Mouse (Mus musculus) liver, embryonic 14.5 days (tissue): ENCODE measurements at regions not wholly inside any gene's neighbourhood (a gene's known extent, or its start where the extent isn't known, plus 50 kb on each side); places are given as distances from the start of the nearest gene placed in this dataset.

Experiments used
- ATAC-seq: fragments of 200-750 bp; cut with Nextera tagmentation; 2 replicates; pipeline ENCODE4 v1.8.0; 2017; ENCODE audit warnings: moderate number of reproducible peaks, mild to moderate bottlenecking, moderate library complexity; ENCODE audit not compliant: insufficient read depth
- DNase-seq, 3 experiments: peaks; one replicate each; pipeline ENCODE4 v3.0.0-alpha.2; 2012 to 2013; ENCODE audit warnings: low read depth in 3 of 3, low spot score in 3 of 3
- H3K27ac ChIP-seq: fragments of 300-500 bp; sonication (generic); 2 replicates; pipeline ENCODE4 v1.5.1; 2014; ENCODE audit warnings: moderate library complexity, mild to moderate bottlenecking, control low read depth, inconsistent platforms
- H3K27me3 ChIP-seq: fragments of 300-500 bp; sonication (generic); 2 replicates; pipeline ENCODE4 v1.6.1; 2014; ENCODE audit warnings: mild to moderate bottlenecking, low read length, moderate library complexity; ENCODE audit not compliant: control insufficient read depth, insufficient read depth
- H3K36me3 ChIP-seq: fragments of 300-500 bp; sonication (generic); replicated peaks from 2 replicates; pipeline ENCODE4 v1.6.1; 2014; ENCODE audit warnings: low read depth; ENCODE audit not compliant: control insufficient read depth, insufficient read depth
- H3K4me1 ChIP-seq, 2 experiments: fragments of 200-500 bp in 1 of 2; fragments of 300-500 bp in 1 of 2; sonication (generic) in 1 of 2; replicated peaks; 2 replicates each; pipeline ENCODE4 v1.6.1; 2012 to 2014; ENCODE audit warnings: antibody characterized with exemption in 1 of 2, inconsistent platforms in 1 of 2, low read length in 1 of 2; ENCODE audit not compliant: control insufficient read depth in 2 of 2, insufficient read depth in 2 of 2
- H3K4me2 ChIP-seq: fragments of 300-500 bp; sonication (generic); 2 replicates; pipeline ENCODE4 v1.6.1; 2014; ENCODE audit warnings: low read depth, mild to moderate bottlenecking, control low read depth, moderate library complexity
- H3K4me3 ChIP-seq, 2 experiments: fragments of 200-500 bp in 1 of 2; fragments of 300-500 bp in 1 of 2; sonication (generic) in 1 of 2; 2 replicates each; pipeline ENCODE4 v1.5.1; 2012 to 2014; ENCODE audit warnings: low read depth in 2 of 2, low read length in 2 of 2, mild to moderate bottlenecking in 2 of 2, control low read depth in 1 of 2, inconsistent platforms in 1 of 2, moderate library complexity in 1 of 2; ENCODE audit not compliant: insufficient read depth in 1 of 2
- H3K9ac ChIP-seq: fragments of 300-500 bp; sonication (generic); replicated peaks from 2 replicates; pipeline ENCODE4 v1.6.1; 2014; ENCODE audit warnings: mild to moderate bottlenecking, control low read depth, moderate library complexity
- H3K9me3 ChIP-seq: fragments of 300-500 bp; sonication (generic); 2 replicates; pipeline ENCODE4 v1.6.1; 2016; ENCODE audit warnings: low read length, mixed read lengths; ENCODE audit not compliant: control insufficient read depth
- CTCF ChIP-seq: IDR thresholded peaks from 2 replicates; pipeline ENCODE4 v1.5.1; 2016; ENCODE audit warnings: antibody characterized with exemption, low read depth, control low read depth
- EP300 ChIP-seq: IDR thresholded peaks from 2 replicates; pipeline ENCODE4 v1.6.1; 2016; ENCODE audit warnings: antibody characterized with exemption, low read depth
- WGBS: fragments of 180-500 bp; shearing (Covaris S2); extraction: QIAGEN DNeasy Blood & Tissue Kit; methylation state at CpG from one replicate; pipeline ENCODE4 v1.1.7; 2014; ENCODE audit not compliant: insufficient replicate concordance; 5-methylcytosine and 5-hydroxymethylcytosine counted together

DNA sequence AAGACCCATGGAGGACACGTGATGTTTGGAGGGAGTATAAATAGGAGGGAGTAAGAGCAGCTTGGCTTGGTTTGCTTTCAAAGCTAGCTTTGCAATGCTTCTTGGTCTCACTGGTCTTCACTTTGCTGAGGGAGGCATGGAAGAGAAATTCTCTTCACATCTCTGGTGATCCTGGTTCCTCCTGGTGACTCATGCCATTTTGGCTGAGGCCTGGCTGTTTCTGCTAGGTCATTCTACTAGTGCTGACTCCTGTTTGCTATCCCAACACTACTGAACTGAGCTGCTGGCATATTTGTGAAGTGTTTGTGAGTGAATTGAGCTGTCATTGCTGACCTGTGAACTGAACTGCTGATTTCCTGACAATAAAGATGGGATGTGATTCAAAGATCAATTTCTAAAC lies 288.3 kb upstream of the Mctp2 start:
- Histone ChIP-seq H3K4me2 (no peak overlapping the region), H3K9ac (no peak overlapping the region), H3K27me3 (no peaks in the 10 kb centered on the region), H3K4me3 (no peak overlapping the region), H3K4me1 (no peaks in the 10 kb centered on the region), H3K27ac (no peak overlapping the region), H3K36me3 (no peaks in the 10 kb centered on the region), H3K9me3 (no peaks in the 10 kb centered on the region)
- DNase-seq (no peak), ATAC-seq (no peak)
- 64% methylated on average over 1 of the region's 1 CpGs for WGBS
- TF ChIP-seq CTCF (no peak), EP300 (no peak)

DNA sequence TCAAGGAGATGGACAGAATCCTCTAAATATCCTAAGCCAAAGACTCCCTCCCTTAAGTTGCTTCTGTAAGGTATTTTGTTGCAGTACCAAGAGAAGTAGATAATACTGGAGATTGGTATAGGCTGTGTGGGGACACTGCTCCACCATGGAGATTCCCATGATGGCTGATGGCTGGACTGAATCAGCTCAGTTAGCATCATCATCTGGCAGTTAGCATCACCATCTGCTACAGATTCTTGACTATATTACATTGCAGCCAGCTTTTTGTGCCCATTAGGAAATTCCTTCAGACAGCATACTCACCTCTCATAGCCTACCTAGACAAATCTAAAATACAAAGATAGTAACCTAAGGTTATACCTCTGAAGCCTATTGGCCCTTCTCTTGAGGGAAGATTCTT lies 290.6 kb upstream of the Mctp2 start:
- no peaks in the 10 kb centered on the region for H3K36me3 ChIP-seq
- H3K4me2 ChIP-seq, result no peak overlapping the region
- DNase-seq (no peak), ATAC-seq (no peak)
- H3K27me3 ChIP-seq, result no peaks in the 10 kb centered on the region
- H3K9me3 ChIP-seq, result no peaks in the 10 kb centered on the region
- no peak overlapping the region for H3K9ac ChIP-seq
- TF ChIP-seq CTCF (no peak), EP300 (no peak)
- no peak overlapping the region for H3K27ac ChIP-seq
- no peak overlapping the region for H3K4me3 ChIP-seq
- H3K4me1 ChIP-seq, result no peaks in the 10 kb centered on the region

- Histone ChIP-seq H3K27me3 (no peaks in the 10 kb centered on the region), H3K9ac (no peak overlapping the region), H3K36me3 (no peaks in the 10 kb centered on the region), H3K4me1 (no peaks in the 10 kb centered on the region), H3K27ac (no peak overlapping the region), H3K9me3 (no peaks in the 10 kb centered on the region), H3K4me2 (no peak overlapping the region), H3K4me3 (no peak overlapping the region)
- no peak for TF ChIP-seq CTCF
- no peak for TF ChIP-seq EP300
- DNase-seq, result no peak
- no peak for ATAC-seq
- 69% methylated on average over 8 of the region's 8 CpGs for WGBS
Measured at GRCm38 (mm10) chr7:72601933-72602332, 295.5 kb upstream of the Mctp2 start.

DNA sequence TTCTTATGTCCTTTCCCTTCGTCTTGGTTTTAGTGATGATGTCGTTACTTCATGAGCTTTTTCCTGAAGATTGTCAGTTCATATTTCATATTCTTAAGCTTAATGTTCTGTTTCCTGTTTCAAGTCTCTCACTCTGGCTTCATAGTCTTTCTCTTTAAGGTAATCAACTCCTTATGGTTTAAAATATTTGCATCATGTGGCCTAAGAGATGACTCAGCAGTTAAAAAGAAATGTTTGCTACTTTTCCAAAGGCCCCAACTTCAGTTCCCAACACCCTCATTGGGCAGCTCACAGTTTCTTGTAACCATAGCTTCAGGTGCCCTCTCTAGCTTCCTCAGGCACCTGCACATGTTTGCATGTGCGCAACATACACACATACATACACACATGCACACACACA lies 303.4 kb upstream of the Mctp2 start:
- TF ChIP-seq CTCF (no peak), EP300 (no peak)
- ATAC-seq (no peak), DNase-seq (no peak)
- WGBS, result 69% methylated on average over 3 of the region's 3 CpGs
- H3K36me3 ChIP-seq, result no peaks in the 10 kb centered on the region
- H3K27me3 ChIP-seq, result no peaks in the 10 kb centered on the region
- no peak overlapping the region for H3K4me2 ChIP-seq
- no peak overlapping the region for H3K27ac ChIP-seq
- no peak overlapping the region for H3K4me3 ChIP-seq
- no peaks in the 10 kb centered on the region for H3K4me1 ChIP-seq
- H3K9me3 ChIP-seq, result no peaks in the 10 kb centered on the region
- no peak overlapping the region for H3K9ac ChIP-seq

DNA sequence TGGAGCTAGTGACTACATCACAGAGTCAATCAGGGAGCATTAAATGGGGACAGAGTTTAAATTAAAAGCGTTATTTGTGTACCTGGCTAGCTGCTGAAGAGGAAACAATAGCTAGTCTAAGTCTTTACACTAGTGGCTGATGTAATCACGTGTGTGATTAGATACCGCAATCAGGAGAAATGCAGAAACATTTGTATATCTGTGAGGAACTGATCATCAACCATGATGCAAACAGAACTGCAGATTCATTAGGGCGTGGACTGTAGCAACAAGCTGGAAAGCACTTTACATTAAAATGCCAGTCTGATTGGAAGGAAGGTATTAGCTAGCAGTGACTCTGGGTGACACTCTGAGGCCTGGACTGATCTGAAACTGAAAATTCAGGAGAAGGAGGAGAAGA lies 308.8 kb upstream of the Mctp2 start:
- H3K27me3 ChIP-seq, result no peaks in the 10 kb centered on the region
- H3K27ac ChIP-seq, result no peak overlapping the region
- H3K9ac ChIP-seq, result no peak overlapping the region
- no peak overlapping the region for H3K4me3 ChIP-seq
- DNase-seq (no peak), ATAC-seq (no peak)
- no peaks in the 10 kb centered on the region for H3K4me1 ChIP-seq
- 50% methylated on average over 4 of the region's 4 CpGs for WGBS
- H3K4me2 ChIP-seq, result no peak overlapping the region
- no peaks in the 10 kb centered on the region for H3K36me3 ChIP-seq
- no peaks in the 10 kb centered on the region for H3K9me3 ChIP-seq
- TF ChIP-seq EP300 (no peak), CTCF (no peak)

GRCm38 (mm10) chr7:72627369-72627768 lies 321.0 kb upstream of the Mctp2 start:
- TF ChIP-seq CTCF (no peak), EP300 (no peak)
- no peak overlapping the region for H3K4me3 ChIP-seq
- ATAC-seq (no peak), DNase-seq (no peak)
- WGBS, result 54% methylated on average over 4 of the region's 4 CpGs
- no peak overlapping the region for H3K9ac ChIP-seq
- no peaks in the 10 kb centered on the region for H3K9me3 ChIP-seq
- H3K4me1 ChIP-seq, result no peaks in the 10 kb centered on the region
- H3K4me2 ChIP-seq, result no peak overlapping the region
- no peak overlapping the region for H3K27ac ChIP-seq
- no peaks in the 10 kb centered on the region for H3K36me3 ChIP-seq
- H3K27me3 ChIP-seq, result no peaks in the 10 kb centered on the region
